Mouse (Mus musculus): Measurements from ENCODE around the gene Ptk7. TPM values are rescaled to one million over a fixed set of nuclear protein-coding genes. Genes with fewer than 3 reads are reported as not detected.

Ptk7 gene
- total RNA-seq, 2 experiments from 2014 or later, result 2.0 to 3.0 TPM

DNA sequence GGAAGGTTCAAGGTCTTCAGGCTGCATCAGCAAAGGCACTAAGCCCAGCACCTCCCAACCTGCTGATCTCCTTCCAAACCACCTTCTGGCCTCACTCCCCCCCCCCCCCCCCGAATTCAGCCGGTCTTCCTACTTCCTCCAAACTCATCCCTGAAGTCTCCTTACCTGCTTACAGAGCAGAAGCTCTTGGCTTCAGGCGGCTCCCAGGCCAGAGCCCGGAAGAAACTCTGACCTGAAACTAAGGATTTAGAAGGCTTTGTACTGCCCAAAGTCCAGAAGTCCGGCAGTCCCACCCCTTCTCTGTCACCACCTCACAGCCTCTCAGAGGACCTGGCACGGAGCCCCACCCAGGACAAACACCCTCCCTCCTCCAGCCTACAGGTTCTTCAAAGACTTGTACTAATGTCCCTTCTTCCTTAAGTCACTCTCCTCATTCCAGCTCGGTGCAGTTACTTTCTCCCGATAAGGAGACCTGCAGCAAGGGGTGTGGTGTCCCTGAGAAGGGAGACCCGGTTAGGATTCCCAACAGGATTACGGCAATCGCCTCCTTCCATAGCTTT is 15.7 kb upstream of the Ptk7 start:
- ATAC-seq (replicated peaks; ENCODE audit: poor library complexity), result no peak

DNA sequence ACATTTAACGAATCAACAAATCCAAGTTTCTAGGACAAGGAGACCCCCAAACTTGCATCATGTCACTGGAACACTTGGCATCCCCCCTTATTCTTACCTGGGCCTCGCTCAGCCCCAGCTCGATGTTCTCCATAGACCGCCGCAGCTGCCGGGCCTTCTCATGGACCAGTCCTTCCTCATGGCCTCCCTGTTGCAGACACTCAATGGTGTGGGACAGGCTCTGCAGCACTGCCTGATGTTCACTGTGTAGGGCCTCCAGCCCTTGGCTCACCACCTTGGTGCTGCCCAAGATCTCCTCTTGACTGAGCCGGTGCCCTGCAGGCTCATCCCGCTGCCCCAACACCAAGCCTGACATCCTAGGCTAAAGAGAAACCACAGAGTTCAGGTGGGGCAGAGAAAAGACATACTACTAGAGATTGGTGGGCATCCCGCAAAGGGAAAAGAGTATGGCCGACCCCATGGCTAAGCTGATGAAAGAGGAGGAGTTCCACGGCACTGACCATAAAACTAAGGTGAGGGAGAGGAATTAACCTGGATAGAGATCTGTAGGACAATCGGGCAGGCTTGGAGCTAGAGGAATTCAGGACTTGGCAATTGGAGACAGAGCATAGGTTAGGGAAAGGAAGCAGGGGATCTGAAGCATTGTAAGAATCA is 15.0 kb upstream of the Ptk7 start:
- ATAC-seq (replicated peaks; ENCODE audit: poor library complexity), result no peak

DNA sequence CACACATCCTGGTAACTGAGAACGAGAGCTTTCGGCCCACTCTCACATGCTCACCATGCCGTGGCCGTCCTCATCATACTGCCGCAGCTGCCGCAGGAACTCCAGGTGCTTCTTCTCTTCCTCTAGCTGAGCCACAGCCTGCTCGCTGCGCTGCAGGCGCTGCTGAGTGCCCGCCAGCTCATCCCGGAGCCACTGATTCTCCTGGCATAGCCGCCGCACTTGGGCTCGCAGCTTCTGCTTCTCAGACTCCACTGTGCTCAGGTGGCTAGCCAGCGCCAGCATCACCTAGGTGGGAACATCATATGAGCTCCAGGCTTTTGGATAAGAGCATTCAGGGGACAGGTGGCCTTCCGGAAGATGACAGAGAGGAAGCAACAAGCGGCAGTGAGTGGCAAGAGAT is 12.8 kb upstream of the Ptk7 start:
- no peak for ATAC-seq (replicated peaks; ENCODE audit: poor library complexity)

DNA sequence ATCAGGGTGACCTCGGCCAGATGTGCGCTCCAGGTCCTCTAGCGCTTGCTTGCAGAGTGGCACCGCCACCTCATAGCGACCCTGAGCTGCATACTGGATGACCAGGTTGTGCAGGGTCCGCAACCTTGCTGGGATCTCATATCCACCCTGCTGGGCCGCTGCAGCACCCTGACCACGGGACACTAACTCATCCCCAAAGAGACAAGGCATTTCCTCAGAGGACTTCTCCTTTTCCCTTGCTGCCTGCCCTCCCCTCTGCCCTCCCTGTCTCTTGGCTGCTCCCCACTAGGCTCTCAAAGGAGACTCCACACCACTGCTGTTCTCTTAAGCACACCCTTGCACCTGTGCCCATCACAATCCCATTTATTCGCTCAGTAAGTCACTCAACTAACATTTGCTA is 10.6 kb upstream of the Ptk7 start:
- peak; percentile 67 for ATAC-seq (replicated peaks; ENCODE audit: poor library complexity)

DNA sequence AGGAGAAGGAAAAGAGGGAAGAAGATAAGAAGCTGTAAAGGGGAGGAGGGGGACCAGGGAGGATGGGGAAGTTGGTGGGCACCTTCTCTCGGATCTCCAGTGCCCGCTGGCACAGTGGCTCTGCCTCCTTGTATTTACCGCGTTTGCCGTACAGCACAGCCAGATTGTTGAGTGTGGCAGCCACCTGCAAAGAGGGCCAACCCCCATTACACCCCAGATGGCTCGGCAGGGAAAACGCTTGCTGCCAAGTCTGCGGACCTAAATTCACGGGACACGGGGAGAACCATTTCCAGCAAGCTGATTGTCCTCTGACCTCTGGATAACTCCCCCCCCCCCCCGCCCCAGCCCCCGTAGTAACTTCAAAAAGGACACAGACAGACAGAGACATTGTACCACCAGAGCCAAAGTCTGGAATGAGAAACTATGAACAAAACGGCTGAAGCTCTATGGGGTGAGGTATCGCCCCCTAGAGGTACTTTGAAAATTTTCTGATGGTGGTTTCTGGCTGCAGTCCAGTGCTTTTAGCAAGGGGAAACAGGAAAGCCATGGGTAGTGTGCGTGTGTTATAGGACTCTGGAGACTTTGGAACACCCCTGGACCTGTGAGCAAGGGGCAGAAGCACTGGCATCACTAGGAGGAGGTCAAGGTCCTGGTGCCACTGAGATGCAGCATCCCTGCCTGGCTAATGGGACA is 7.7 kb upstream of the Ptk7 start:
- peak; percentile 76 for ATAC-seq (replicated peaks; ENCODE audit: poor library complexity)

DNA sequence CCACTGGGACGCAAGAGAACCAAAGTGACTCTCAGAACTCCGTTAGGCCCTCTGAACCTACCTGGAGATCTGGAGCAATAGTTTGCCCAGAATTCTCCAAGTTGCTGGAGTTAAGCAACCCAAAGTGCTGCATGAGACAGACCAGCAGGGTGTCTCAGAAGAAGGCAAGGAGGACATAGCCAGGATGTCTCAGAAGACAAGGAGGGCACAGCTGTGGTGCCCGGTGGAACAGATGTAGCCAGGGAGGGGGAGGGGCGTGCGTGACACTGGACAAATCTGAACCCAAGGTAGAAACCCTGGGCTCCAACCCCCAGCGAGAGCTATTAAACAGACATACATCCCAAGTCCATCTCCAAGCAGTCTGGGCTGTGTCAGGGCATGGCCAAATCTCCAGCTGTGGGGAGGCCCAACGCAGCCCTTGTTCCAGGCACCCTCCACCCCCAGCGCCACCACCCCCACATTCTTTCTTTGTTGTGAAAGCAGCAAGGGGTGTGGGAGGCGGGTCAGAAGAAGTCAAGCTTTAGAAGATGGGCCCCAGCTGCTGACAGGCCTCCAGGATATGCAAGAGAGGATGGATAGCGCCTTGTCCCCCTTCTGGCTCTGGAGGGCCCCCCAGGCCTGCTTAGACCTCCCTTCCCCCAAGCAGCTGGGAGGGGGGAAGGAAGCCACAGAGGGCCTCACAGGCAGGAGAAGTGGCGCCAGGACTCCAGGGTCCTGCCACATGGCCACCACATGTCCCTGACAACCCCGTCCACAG is 559 bp upstream of the Ptk7 start:
- peak; percentile 30; the same call in 1 of the 2 replicates for ATAC-seq (replicated peaks; ENCODE audit: poor library complexity)

DNA sequence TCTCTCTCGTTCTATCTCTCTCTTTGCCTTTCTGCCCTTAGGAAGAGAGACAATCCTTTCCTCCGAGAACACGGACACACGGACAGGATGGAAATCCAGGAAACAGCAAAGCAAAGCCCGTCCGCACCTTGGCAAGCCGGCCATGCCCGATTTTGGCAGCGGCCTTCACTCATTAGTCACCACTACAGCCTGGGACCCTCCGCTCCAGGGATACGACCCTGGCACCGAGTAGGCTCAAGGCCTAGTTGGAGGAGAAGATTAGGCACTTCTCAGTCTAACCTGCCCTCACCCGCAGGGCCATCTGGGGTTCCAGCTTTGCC is 873 bp downstream of the Ptk7 start:
- no peak for ATAC-seq (replicated peaks; ENCODE audit: poor library complexity)

DNA sequence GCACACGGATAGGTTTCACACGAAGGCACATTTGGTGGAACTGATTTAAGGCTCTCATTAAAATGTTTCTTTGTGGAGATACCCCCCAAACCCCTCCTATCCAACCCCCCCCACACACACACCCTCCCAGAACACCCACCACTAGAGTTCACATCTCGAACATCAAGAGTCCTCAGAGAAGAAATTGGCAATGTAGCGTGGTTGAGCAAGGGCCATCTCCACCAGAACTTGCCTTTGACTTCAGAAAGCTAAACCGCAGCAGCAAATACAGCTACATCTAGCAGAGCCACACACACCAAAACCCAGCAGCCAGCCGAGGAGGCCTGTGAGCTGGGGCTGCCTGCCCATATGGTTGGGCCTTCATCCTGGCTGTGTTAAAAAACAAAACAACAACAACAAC is 1.9 kb downstream of the Ptk7 start:
- no peak for ATAC-seq (replicated peaks; ENCODE audit: poor library complexity)

DNA sequence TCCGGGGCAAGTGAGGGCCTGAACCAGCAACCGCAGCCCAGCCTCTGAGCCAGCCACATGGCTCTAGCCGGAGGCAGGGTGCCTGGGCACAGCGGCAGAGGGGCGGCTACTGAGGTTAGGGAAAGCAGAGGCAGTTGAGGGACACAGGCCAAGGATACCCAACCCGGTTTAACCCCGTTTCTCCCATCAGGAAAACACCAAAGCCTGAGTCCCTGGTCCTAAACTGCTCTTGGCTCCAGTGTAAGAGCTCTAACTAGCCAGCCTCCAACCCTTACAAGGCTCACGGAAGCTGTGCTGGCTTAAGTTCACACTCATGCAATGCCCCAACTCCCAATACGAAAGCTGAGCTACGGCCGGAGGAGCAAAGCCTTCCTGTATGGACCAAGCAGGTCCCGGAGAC is 4.7 kb downstream of the Ptk7 start:
- 0 out of 2 replicates have a peak, but pooled peaks have one; percentile 1 for ATAC-seq (replicated peaks; ENCODE audit: poor library complexity)

DNA sequence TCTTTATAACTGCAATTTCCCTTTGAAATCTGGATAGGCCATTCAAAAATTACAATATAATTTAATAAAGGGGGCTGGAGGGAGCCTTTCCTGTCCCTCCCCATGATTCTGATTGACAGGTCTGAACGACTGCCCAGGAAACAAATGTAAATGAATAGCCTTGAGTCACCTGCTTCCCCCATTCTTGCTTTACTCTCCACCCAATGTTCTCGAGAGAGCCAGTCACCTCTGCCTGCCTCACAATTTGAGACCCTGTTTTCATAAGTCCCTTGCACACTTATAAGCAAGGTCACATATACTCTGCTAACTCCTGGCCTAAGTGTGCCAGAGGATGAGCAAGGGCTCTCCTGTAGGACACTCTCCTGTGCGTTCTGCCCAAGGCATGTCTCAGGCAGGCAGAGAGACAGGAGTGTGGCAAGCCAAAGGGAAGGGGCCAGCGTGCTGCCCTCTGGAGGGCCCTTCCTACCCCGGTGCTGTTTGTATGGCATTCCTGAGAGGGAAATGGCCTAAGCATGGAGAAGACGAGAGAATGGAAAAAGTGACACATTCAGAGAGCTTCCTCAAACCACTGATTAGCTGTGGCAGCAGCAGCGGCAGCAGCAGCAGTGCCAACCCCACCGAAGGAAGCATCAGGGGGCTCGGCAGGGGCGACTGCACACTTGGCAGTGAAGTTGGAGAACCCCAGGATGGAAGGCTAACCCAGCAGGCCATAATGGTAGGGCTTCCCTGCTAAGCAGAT is 5.3 kb downstream of the Ptk7 start:
- peak; percentile 56 for ATAC-seq (replicated peaks; ENCODE audit: poor library complexity)

DNA sequence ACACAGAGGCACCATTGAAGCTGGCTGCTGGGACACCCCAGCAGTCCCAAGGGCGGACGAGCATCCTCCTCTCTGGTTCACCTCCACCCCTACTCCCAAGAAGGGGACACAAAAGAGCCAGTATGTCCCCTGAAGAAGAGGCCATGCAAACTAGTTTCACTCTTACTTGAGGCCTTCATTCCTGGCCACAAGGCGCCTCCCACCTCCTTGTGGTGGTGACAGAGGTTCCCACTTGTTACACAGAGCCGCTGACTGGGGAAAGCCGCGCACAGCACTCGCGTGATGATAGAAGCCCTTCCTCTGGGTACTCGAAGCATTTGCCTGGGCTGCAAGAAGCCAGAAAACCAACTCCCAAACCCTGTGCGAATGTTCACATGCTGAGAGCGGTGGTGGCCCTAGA is 7.0 kb downstream of the Ptk7 start:
- peak; percentile 65 for ATAC-seq (replicated peaks; ENCODE audit: poor library complexity)

DNA sequence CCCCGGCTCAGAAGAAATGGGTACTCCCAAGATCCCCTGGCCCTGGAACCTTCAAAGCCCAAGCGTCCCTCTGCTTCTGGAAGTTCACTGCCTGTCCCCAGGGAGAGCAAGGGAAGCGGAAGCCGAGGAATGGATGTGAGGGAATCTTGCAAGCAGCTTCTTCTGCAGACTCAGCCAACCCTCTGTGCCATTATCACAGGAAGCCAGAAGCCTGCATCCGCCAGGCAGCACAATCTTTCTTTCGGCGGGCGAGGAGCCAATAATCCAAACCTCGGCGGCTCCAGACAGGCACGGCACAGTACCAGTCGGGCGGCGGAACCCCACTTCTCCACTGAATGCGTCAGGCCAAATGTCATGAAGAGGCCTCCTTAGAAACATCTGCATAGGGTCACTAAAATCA is 8.0 kb downstream of the Ptk7 start:
- ATAC-seq (replicated peaks; ENCODE audit: poor library complexity), result peak; percentile 6; the same call in 1 of the 2 replicates

DNA sequence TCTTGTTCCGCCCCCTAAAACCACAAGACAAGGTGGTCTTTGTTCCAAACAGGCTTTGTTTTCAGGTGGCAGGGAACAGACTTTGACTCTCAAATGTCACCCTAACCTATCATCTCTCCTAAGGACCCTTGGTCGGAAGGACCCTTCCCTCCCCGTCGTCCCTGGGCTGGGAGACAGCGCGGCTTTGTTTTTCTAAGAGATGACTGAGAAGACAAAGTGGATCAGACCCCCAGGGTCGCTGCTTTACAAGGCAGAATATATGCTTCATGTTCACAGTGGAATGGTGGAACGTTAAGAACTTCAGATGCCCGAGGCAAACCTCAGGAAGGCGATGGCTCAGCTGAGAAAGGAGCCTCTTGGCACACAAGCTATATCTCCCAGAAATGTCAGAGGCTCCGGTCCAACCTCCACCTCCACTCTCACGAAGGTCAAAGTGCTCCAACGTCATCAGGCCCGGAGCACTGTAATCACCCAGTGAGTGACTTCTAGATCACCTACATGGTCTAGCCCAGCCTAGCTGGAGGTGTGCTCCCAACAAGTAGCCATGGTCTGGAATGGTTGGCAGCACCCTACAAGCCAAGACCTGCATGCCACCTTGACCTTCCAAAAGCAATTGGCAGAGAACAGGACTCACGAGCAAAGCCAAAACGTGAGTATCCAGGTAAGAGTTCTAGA is 9.5 kb downstream of the Ptk7 start:
- ATAC-seq (replicated peaks; ENCODE audit: poor library complexity), result no peak

DNA sequence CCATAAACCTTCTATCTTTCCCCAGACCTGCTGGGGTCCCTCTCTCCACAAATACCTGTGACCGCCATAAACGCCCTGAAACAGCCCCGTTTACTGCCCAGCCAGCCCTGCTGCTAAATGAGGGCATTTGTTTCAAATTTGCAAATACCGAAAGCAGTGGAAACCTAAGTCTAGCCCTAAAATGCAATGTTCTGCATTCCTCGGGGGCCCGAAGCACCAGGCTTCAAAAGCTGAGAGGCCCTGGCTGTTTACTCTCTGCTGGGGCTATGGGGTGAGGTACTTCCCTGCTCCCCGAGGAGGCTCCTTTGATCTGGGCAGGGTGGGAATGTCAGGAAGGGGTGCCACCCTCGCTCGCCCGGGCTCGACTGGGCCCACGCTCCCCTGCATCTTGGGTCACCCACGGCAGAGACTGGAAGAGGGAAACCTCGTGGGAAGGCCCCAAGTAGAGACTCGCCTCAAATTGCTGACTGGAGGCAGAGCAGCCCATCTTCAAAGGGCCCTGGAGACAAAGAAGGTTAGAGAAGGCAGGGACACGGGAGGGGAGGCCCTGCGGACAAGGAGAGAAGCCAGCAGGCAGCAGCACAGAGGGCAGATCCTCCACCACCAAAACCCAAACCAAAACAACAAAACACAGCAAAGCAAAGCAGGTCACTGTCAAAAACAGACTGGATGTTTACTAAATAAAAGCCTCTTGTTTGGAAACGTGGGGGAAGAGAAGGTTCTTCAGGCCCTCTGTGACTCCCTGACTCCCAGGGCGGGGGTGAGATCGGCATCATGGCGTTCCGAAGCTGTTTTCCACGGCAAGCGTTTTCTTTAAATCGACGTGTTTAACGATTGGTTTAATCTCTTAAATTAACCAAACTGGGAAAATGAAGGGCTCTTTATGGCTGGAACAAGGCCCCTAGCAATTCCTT is 10.3 kb downstream of the Ptk7 start:
- no peak for ATAC-seq (replicated peaks; ENCODE audit: poor library complexity)

DNA sequence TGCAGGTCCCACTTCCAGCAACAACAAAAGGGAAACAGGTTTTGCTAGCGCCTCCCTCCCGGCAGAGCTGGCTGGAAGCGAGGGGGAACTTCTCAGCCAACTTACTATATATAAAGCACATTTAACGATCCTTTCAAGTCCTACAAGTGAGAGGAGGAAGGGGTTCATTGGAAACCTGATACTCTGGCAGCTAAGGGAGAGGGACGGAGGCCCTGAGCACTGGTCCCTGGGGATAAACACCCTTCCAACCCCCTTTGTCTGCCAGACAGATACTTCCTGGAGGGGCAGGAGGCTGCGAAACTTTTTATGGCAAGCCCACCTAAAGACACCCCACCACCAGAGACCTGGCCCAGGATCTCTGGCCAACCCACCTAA is 10.9 kb downstream of the Ptk7 start:
- ATAC-seq (replicated peaks; ENCODE audit: poor library complexity), result no peak

DNA sequence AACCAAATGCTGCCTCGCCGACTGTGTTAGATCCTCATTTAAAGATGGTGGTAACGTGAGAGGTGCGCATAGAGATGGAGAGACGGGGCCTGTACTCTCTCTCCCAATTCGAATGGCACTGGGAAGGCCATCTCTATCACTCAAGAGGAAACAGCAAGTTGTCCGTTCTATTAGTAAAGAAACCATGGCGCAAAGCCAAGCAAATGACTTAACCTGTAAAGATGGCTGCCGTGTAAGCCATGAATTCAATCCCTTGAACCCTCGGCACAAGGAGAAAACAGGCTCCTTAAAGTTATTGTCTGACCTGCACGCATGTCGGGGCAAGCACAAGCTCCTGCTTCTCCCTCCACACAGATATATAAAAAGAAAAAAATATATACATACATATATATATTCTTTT is 11.5 kb downstream of the Ptk7 start:
- no peak for ATAC-seq (replicated peaks; ENCODE audit: poor library complexity)

DNA sequence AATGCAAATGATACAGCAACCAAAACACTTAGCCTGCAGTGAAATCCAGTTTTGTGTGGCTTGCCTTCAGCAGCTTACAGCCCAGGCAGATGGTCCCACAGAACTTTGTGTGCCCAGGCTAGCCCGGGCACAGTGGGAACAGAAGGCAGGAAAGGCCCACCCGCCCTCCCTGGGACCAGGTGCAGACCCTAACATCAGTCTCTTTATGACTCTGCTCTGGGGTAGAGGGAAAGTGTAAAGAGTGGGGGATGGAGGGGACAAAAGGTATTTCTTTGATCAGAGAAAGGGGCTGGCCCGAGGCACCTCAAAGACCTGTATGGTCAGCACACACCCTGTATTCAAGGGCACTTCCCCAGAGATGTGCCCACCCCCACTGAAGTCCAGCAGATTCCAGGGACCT is 16.1 kb downstream of the Ptk7 start:
- no peak for ATAC-seq (replicated peaks; ENCODE audit: poor library complexity)

DNA sequence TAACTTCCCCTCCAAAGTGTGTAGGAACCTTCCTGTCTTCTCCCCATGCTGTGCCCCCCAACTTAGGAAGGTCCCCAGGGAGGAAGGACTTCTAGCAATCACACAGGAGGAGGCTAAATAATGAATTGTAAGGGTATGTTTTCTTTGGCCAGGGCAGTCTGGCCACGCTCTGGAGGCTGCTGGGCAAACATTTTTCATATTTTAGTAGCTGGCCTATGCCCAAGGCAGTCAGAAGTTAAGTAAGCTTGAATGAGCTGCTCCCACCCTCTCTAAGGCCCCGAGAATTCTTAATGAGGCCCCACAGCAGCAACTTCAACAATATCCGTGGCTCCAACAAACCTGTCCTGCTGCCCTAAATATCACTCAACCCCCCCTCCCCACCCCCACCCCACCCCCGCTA is 16.5 kb downstream of the Ptk7 start:
- no peak for ATAC-seq (replicated peaks; ENCODE audit: poor library complexity)

DNA sequence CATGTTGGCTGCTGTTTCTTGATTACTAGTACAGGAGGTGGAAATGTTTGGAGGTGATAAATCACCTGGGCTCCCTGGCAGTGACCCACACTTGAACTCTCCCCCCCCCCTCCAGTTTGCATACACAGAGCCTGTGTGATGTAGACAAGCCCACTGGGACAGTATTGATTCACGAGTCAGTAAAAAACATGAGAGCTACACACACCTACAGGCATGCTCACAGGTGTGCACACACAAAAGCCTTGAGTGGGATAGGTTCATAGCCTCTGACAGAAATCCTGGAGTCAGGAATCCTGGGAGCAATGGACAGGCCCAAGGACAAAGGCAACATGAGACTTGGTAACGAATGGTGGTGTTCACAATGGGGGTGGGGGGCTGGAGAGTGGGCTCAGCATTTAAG is 17.1 kb downstream of the Ptk7 start:
- ATAC-seq (replicated peaks; ENCODE audit: poor library complexity), result no peak

DNA sequence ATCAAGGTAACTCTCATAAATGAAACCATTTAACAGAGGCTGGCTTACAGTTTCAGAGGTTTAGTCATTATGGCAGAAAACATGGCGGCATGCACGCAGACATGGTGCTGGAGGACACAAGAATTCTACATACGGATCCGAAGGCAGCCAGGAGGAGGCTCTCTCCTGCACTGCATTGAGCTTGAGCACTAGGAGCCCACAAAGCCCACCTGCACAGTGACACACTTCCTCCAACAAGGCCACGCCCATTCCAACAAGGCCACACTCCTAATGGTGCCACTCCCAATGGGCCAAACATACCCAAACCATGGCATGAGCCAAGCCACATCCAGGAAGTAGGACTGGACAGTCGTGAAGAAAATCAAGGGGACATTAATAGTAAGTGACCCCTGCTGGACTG is 18.0 kb downstream of the Ptk7 start:
- ATAC-seq (replicated peaks; ENCODE audit: poor library complexity), result no peak

Data from megakaryocyte progenitor cell, adult 5-6 weeks (primary cell).